8 mouse cellular contexts compared by ENCODE assay signal in genomic region chr8:94874358-94874757, GRCm38 (mm10). TPM values are rescaled to one million over a fixed set of nuclear protein-coding genes. Genes with fewer than 3 reads are reported as not detected.
DNase-seq lines count a peak whose midpoint lies in the region; ATAC-seq lines count a peak whose summit lies in the region.

No protein-coding gene starts in this region.

- peak; percentile 76 for DNase-seq in layer of hippocampus, adult 11-12 months (ENCODE audit: low spot score)
- DNase-seq in layer of hippocampus, adult 9-10 months (ENCODE audit: low spot score), result no peak
- peak; percentile 79 to 82 for DNase-seq in cerebellum, postnatal 10 days
- DNase-seq in gastrocnemius, adult 18-20 months (ENCODE audit: low spot score), result peak; percentile 75
- DNase-seq in hindbrain, embryonic 14.5 days (ENCODE audit: low spot score), result peak; percentile 68
- peak; percentile 52 to 67 for DNase-seq in left cerebral cortex, postnatal 36 days (ENCODE audit: low spot score in 2 of 2)
- peak; percentile 78 for DNase-seq in mesoderm, embryonic 11.5 days (ENCODE audit: low read depth, low spot score)
- peak; percentile 80 to 94 for DNase-seq in spleen, postnatal 4 days (ENCODE audit: low spot score in 2 of 2)

- no peaks in the 10 kb centered on the region for H3K36me3 ChIP-seq in hindbrain, embryonic 14.5 days (replicated peaks; ENCODE audit: control insufficient read depth, insufficient read depth)

- WGBS in hindbrain, embryonic 14.5 days, result 14% methylated on average over 6 of the region's 6 CpGs

- H3K4me2 ChIP-seq in hindbrain, embryonic 14.5 days (replicated peaks), result peak overlapping the region; percentile 97

- H3K27ac ChIP-seq in hindbrain, embryonic 14.5 days, result no peak overlapping the region

- peak overlapping the region; percentile 61; the same call in 1 of the 2 replicates for H3K4me3 ChIP-seq in hindbrain, embryonic 14.5 days (replicated peaks; ENCODE audit: low read length)

- no peaks in the 10 kb centered on the region for H3K9me3 ChIP-seq in hindbrain, embryonic 14.5 days (ENCODE audit: control insufficient read depth, low read length)

- H3K9ac ChIP-seq in hindbrain, embryonic 14.5 days, result no peak overlapping the region

- peaks cover 33% of the 10 kb centered on the region for H3K4me1 ChIP-seq in hindbrain, embryonic 14.5 days (replicated peaks; ENCODE audit: control insufficient read depth, insufficient read depth, low read length)

- intact Hi-C loops in left cerebral cortex, postnatal 36 days (cut with DNase I), result loop anchor here (1.0 to 5.0 kb wide), 2 partner anchors 35 to 118 kb away; no protein-coding TSS in a partner anchor

- peaks cover 15% of the 10 kb centered on the region for H3K27me3 ChIP-seq in hindbrain, embryonic 14.5 days (ENCODE audit: control insufficient read depth, insufficient read depth, low read length)

- ATAC-seq in hindbrain, embryonic 14.5 days (ENCODE audit: low FRiP score), result no peak

RNA-seq across cellular contexts. Expression of gene Dok4, which starts 1.8 kb away (rescaled TPM):
- 1 to 10 TPM; 3.3 to 7.2 TPM for total RNA-seq in gastrocnemius, adult 18-20 months (2021)
- 65.2 and 68.7 TPM in 2 replicates for polyA plus RNA-seq in hindbrain, embryonic 14.5 days (2014; fragmentation: Nextera tagmentation; extraction: Ambion mirVana)
- total RNA-seq in left cerebral cortex, postnatal 36 days (2021), result 10 to 100 TPM; 20.0 to 22.3 TPM

RNA-seq across cellular contexts. Expression of gene Polr2c, which starts 17.1 kb away (rescaled TPM):
- total RNA-seq in gastrocnemius, adult 18-20 months (2021), result 10 to 100 TPM; 48.9 to 56.7 TPM
- polyA plus RNA-seq in hindbrain, embryonic 14.5 days (2014; fragmentation: Nextera tagmentation; extraction: Ambion mirVana), result 111 TPM in 2 replicates
- 10 to 100 TPM; 67.1 to 72.7 TPM for total RNA-seq in left cerebral cortex, postnatal 36 days (2021)

RNA-seq across cellular contexts. Expression of gene Ciapin1, which starts 36.2 kb away (rescaled TPM):
- 10 to 100 TPM; 30.8 to 38.8 TPM for total RNA-seq in gastrocnemius, adult 18-20 months (2021)
- polyA plus RNA-seq in hindbrain, embryonic 14.5 days (2014; fragmentation: Nextera tagmentation; extraction: Ambion mirVana), result 151 and 171 TPM in 2 replicates
- total RNA-seq in left cerebral cortex, postnatal 36 days (2021), result 10 to 100 TPM; 67.6 to 73.5 TPM

RNA-seq across cellular contexts. Expression of gene Coq9, which starts 36.2 kb away (rescaled TPM):
- total RNA-seq in gastrocnemius, adult 18-20 months (2021), result 100 to 1,000 TPM; 392 to 399 TPM
- 59.1 and 59.8 TPM in 2 replicates for polyA plus RNA-seq in hindbrain, embryonic 14.5 days (2014; fragmentation: Nextera tagmentation; extraction: Ambion mirVana)
- 10 to 100 TPM; 89.3 to 92.6 TPM for total RNA-seq in left cerebral cortex, postnatal 36 days (2021)

RNA-seq across cellular contexts. Expression of gene Ccdc102a, which starts 43.5 kb away (rescaled TPM):
- total RNA-seq in gastrocnemius, adult 18-20 months (2021), result 1 to 10 TPM; 2.5 to 5.3 TPM
- polyA plus RNA-seq in hindbrain, embryonic 14.5 days (2014; fragmentation: Nextera tagmentation; extraction: Ambion mirVana), result 7.1 and 9.0 TPM in 2 replicates
- total RNA-seq in left cerebral cortex, postnatal 36 days (2021), result 1 to 10 TPM; 1.8 to 1.9 TPM
